Mouse (Mus musculus) E14TG2a.4 (cell line): Measurements from ENCODE around the gene Ubn2.

Source experiments
- CTCF ChIP-seq: conservative IDR thresholded peaks from 2 replicates; pipeline ENCODE4 v1.5.1; 2014; ENCODE audit warnings: low read length
- POU5F1 ChIP-seq: IDR thresholded peaks from 2 replicates; pipeline ENCODE4 v1.6.1; 2014; ENCODE audit warnings: low read length, borderline replicate concordance

DNA sequence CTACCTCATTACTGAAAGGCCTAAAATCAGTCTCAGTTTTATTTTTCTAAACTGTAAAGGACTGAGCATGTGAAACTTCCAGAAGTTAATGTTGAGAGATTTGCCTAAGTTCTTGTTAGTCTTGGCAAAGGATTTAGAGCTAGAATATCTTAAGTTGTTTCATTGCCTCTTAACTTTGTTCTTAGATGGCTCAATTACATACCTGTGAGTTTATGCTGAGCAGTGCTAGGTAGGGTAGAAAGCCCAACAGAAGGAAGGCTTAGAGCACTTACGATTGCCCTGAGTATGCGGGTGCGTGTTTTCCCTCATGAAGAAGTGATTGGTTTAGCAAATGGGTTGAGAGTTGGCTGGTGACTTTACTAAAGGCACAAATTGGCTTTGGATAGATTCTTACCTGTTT lies 24.3 kb downstream of the Ubn2 start:
- no peak for TF ChIP-seq CTCF
- no peak for TF ChIP-seq POU5F1
